Mouse (Mus musculus): Measurements from ENCODE around the gene Ccdc90b.

GRCm38 (mm10) chr7:92583567-92583966, 22.6 kb downstream of the Ccdc90b start:
- TF ChIP-seq CTCF (IDR thresholded peaks at IDR 0.05; ENCODE audit: borderline replicate concordance, insufficient read depth, low read length) (no peak), POLR2A (IDR thresholded peaks at IDR 0.05; ENCODE audit: low read depth, low read length) (no peak)

All from embryonic fibroblast, embryonic 13.5 days (primary cell).